Mouse (Mus musculus) CH12.LX (cell line): ENCODE measurements around the gene 4930426L09Rik.

ENCODE experiments used
- CTCF ChIP-seq, 2 experiments: IDR thresholded peaks in 1 of 2; conservative IDR thresholded peaks in 1 of 2; 2 replicates each; pipeline ENCODE4 v1.5.1; 2011 to 2012; ENCODE audit warnings: low read depth in 2 of 2, low read length in 2 of 2, improper control_type of control experiment in 1 of 2, inconsistent platforms in 1 of 2, mild to moderate bottlenecking in 1 of 2, moderate library complexity in 1 of 2
- E2F4 ChIP-seq: IDR thresholded peaks from 2 replicates; pipeline ENCODE4 v1.6.1; 2011; ENCODE audit warnings: low read depth, low read length, improper control_type of control experiment; ENCODE audit not compliant: insufficient replicate concordance
- USF1 ChIP-seq: IDR thresholded peaks from 2 replicates; pipeline ENCODE4 v1.6.1; 2014; ENCODE audit warnings: low read depth, mild to moderate bottlenecking, inconsistent platforms, low read length, improper control_type of control experiment

DNA sequence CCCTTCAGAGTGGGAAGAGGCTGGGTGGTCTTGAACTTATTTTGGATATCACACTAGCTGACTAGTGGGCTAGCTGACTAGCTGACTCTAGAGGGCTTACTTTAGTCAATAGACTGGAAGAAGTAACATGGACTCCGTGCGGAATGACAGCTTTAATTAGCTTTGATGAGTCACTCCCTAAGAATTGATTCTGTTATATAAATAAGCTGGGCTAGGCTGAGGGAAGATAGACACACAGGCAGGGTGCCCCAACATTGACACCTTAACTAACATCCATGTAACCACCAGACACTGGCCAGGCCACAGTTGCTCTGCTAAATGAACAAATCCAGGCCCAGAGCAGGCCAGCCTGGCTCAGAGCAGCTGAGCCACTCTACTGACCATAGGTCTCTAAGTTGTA is 26.7 kb downstream of the 4930426L09Rik start:
- TF ChIP-seq E2F4 (no peak), CTCF (conservative IDR thresholded peaks at IDR 0.05 in 1 of 2, IDR thresholded peaks at IDR 0.05 in 1 of 2; ENCODE audit: low read depth in 2 of 2, low read length in 2 of 2) (no peak), USF1 (no peak)
